Mouse (Mus musculus): ENCODE data around the gene Gm9817.
"Not testable (repeated sequence)": the region's sequence is repeated elsewhere in the genome, so short reads cannot be mapped to it uniquely, and the experiment has no call there.

Gm9817 gene

GRCm38 (mm10) chr13:45078392-45078791 is at the start of gene Gm9817:
Gene Gm9817, plus strand, starts transcription at chr13:45078692.
- DNase-seq (ENCODE audit: low read depth, low spot score): not testable (repeated sequence)

- no peak for DNase-seq (ENCODE audit: low read depth, low spot score)
Measured at GRCm38 (mm10) chr13:45029791-45030190, 48.7 kb upstream of the Gm9817 start.

GRCm38 (mm10) chr13:45030830-45031229 is 47.7 kb upstream of the Gm9817 start:
- peak; percentile 87 for DNase-seq (ENCODE audit: low read depth, low spot score)

GRCm38 (mm10) chr13:45031314-45031713 is 47.2 kb upstream of the Gm9817 start:
- DNase-seq (ENCODE audit: low read depth, low spot score): no peak

GRCm38 (mm10) chr13:45031748-45032147 is 46.7 kb upstream of the Gm9817 start:
- DNase-seq (ENCODE audit: low read depth, low spot score): no peak

- DNase-seq (ENCODE audit: low read depth, low spot score): no peak
Measured at GRCm38 (mm10) chr13:45032484-45032883, 46.0 kb upstream of the Gm9817 start.

- no peak for DNase-seq (ENCODE audit: low read depth, low spot score)
Measured at GRCm38 (mm10) chr13:45033360-45033759, 45.1 kb upstream of the Gm9817 start.

- no peak for DNase-seq (ENCODE audit: low read depth, low spot score)
Measured at GRCm38 (mm10) chr13:45034759-45035158, 43.7 kb upstream of the Gm9817 start.

GRCm38 (mm10) chr13:45036417-45036816 is 42.1 kb upstream of the Gm9817 start:
- DNase-seq (ENCODE audit: low read depth, low spot score): no peak

GRCm38 (mm10) chr13:45040195-45040594 is 38.3 kb upstream of the Gm9817 start:
- no peak for DNase-seq (ENCODE audit: low read depth, low spot score)

GRCm38 (mm10) chr13:45040741-45041140 is 37.8 kb upstream of the Gm9817 start:
- DNase-seq (ENCODE audit: low read depth, low spot score): no peak

- DNase-seq (ENCODE audit: low read depth, low spot score): no peak
Measured at GRCm38 (mm10) chr13:45043466-45043865, 35.0 kb upstream of the Gm9817 start.

GRCm38 (mm10) chr13:45049261-45050020 is 29.1 kb upstream of the Gm9817 start:
- no peak for DNase-seq (ENCODE audit: low read depth, low spot score)

- DNase-seq (ENCODE audit: low read depth, low spot score): no peak
Measured at GRCm38 (mm10) chr13:45052805-45053204, 25.7 kb upstream of the Gm9817 start.

- no peak for DNase-seq (ENCODE audit: low read depth, low spot score)
Measured at GRCm38 (mm10) chr13:45053843-45054242, 24.6 kb upstream of the Gm9817 start.

- no peak for DNase-seq (ENCODE audit: low read depth, low spot score)
Measured at GRCm38 (mm10) chr13:45059206-45059605, 19.3 kb upstream of the Gm9817 start.

- no peak for DNase-seq (ENCODE audit: low read depth, low spot score)
Measured at GRCm38 (mm10) chr13:45063146-45063545, 15.3 kb upstream of the Gm9817 start.

GRCm38 (mm10) chr13:45064951-45065350 is 13.5 kb upstream of the Gm9817 start:
- no peak for DNase-seq (ENCODE audit: low read depth, low spot score)

- no peak for DNase-seq (ENCODE audit: low read depth, low spot score)
Measured at GRCm38 (mm10) chr13:45070366-45070765, 8.1 kb upstream of the Gm9817 start.

GRCm38 (mm10) chr13:45075012-45075411 is 3.5 kb upstream of the Gm9817 start:
- no peak for DNase-seq (ENCODE audit: low read depth, low spot score)

- DNase-seq (ENCODE audit: low read depth, low spot score): no peak
Measured at GRCm38 (mm10) chr13:45075715-45076114, 2.8 kb upstream of the Gm9817 start.

- no peak for DNase-seq (ENCODE audit: low read depth, low spot score)
Measured at GRCm38 (mm10) chr13:45080771-45081170, 2.3 kb downstream of the Gm9817 start.

GRCm38 (mm10) chr13:45083696-45084095 is 5.2 kb downstream of the Gm9817 start:
- DNase-seq (ENCODE audit: low read depth, low spot score): no peak

GRCm38 (mm10) chr13:45088796-45089221 is 10.3 kb downstream of the Gm9817 start:
- no peak for DNase-seq (ENCODE audit: low read depth, low spot score)

All from retina, postnatal 7 days (tissue).